9 mouse cellular contexts compared by ENCODE assay signal in the genomic region with DNA sequence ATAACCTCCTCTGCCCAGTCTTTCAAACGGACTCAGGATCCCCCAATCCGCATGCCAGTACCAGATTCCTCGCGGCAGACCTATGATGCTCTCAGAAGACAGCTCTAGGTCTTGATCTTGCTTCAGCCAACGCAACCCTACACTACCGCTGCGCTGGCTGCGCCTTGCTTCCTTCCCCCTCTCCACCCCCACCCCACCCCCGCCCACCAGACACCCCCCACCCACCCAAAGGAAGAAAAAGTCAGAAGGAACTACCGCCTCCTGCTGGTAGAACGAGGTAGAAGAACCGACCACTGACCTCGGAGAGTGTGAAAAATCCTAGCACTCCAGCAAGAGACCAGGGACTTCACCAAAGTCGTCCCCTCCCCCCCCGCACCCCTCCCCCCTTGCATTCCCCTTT. TPM values are rescaled to one million over a fixed set of nuclear protein-coding genes. Genes with fewer than 3 reads are reported as not detected.
A peak's percentile ranks its signal among the peaks of the same experiment; 100 is the strongest.
DNase-seq lines count a peak whose midpoint lies in the region; ATAC-seq and TF ChIP-seq lines count a peak whose summit lies in the region.
"Had no signal": no experiment of that assay in that cellular context is flagged by ENCODE, and none has a peak within 500 bp of the region (broad histone marks: within the 10 kb centered on the region; RNA-seq: fewer than 3 reads in every experiment).

No protein-coding gene starts in this region.

- WGBS in heart, embryonic 13.5 days = 10% methylated on average over 15 of the region's 15 CpGs
- WGBS in limb, embryonic 14.5 days = 5% methylated on average over 15 of the region's 15 CpGs

- H3K9ac ChIP-seq in heart, embryonic 13.5 days = no peak overlapping the region
- H3K9ac ChIP-seq in limb, embryonic 14.5 days (ENCODE audit: low read depth, low read length, severe bottlenecking) = no peak overlapping the region

- H3K27me3 ChIP-seq in heart, embryonic 13.5 days (replicated peaks) = peaks cover 80% of the 10 kb centered on the region
- H3K27me3 ChIP-seq in limb, embryonic 14.5 days (ENCODE audit: control insufficient read depth, insufficient read depth, low read length) = peaks cover 97% of the 10 kb centered on the region

- peak overlapping the region; percentile 44 for H3K4me3 ChIP-seq in heart, embryonic 13.5 days
- H3K4me3 ChIP-seq in limb, embryonic 14.5 days (replicated peaks; ENCODE audit: low read length) = peak overlapping the region; percentile 33

- intact Hi-C loops in heart, postnatal 36 days (cut with DNase I) = loop anchor here (1.0 kb wide), 1 partner anchor 21 kb away; no protein-coding TSS in a partner anchor

- peak overlapping the region; percentile 65 for H3K4me2 ChIP-seq in heart, embryonic 13.5 days
- no peak overlapping the region; the same call in 1 of the 2 replicates for H3K4me2 ChIP-seq in limb, embryonic 14.5 days (replicated peaks; ENCODE audit: low read depth, low read length, severe bottlenecking)

- no peak for ATAC-seq in heart, embryonic 13.5 days (ENCODE audit: extremely low read depth, insufficient number of reproducible peaks, low FRiP score, low TSS enrichment)
- ATAC-seq in limb, embryonic 14.5 days (ENCODE audit: low FRiP score, low read depth) = no peak
- no peak for ATAC-seq in granulocyte monocyte progenitor cell, adult 5-6 weeks (replicated peaks; ENCODE audit: poor library complexity, severe bottlenecking)

- H3K27ac ChIP-seq in heart, embryonic 13.5 days (replicated peaks) = no peak overlapping the region
- no peak overlapping the region for H3K27ac ChIP-seq in limb, embryonic 14.5 days (replicated peaks; ENCODE audit: low read depth, low read length)

- H3K36me3 ChIP-seq in heart, embryonic 13.5 days = no peaks in the 10 kb centered on the region
- H3K36me3 ChIP-seq in limb, embryonic 14.5 days (ENCODE audit: control insufficient read depth, insufficient read depth, low read length) = no peaks in the 10 kb centered on the region

- H3K4me1 ChIP-seq in heart, embryonic 13.5 days = peaks cover 67% of the 10 kb centered on the region
- peaks cover 19% of the 10 kb centered on the region for H3K4me1 ChIP-seq in limb, embryonic 14.5 days (ENCODE audit: control insufficient read depth, insufficient read depth, low read length)

- no peak for TF ChIP-seq POLR2A in limb, embryonic 14.5 days (IDR thresholded peaks at IDR 0.05; ENCODE audit: borderline replicate concordance, extremely low read depth, insufficient read depth, insufficient read length)

- no peak for DNase-seq in heart, postnatal 36 days
- peak; percentile 39 for DNase-seq in CD4-positive helper T cell, adult 2 months (ENCODE audit: low read depth, low spot score)
- DNase-seq in embryo, embryonic 11 days = peak; percentile 50
- no peak for DNase-seq in limb, embryonic 14.5 days (ENCODE audit: low spot score)
- DNase-seq in ovary, postnatal 14 days (ENCODE audit: low spot score) = no peak
- DNase-seq in cerebellum, adult 9-10 months = no peak
- DNase-seq: kidney, adult 9 months had no signal

- no peaks in the 10 kb centered on the region for H3K9me3 ChIP-seq in heart, embryonic 13.5 days
- no peaks in the 10 kb centered on the region for H3K9me3 ChIP-seq in limb, embryonic 14.5 days (ENCODE audit: control insufficient read depth, low read length)

RNA-seq across cellular contexts. Expression of a gene that starts 5.4 kb away (rescaled TPM):
- polyA plus RNA-seq in heart, embryonic 13.5 days (2015; fragmentation: Nextera tagmentation; extraction: Ambion mirVana) = 36.6 and 41.4 TPM in 2 replicates
- 10 to 100 TPM; 15.3 to 23.5 TPM for total RNA-seq in heart, postnatal 36 days (2021)
- 5.1 and 10.0 TPM in 2 replicates for polyA plus RNA-seq in limb, embryonic 14.5 days (2012; rRNA removed)
- polyA plus RNA-seq in limb, embryonic 14.5 days (2014; fragmentation: Nextera tagmentation; extraction: Ambion mirVana) = 12.4 and 14.0 TPM in 2 replicates
- 2.7 and 24.3 TPM in 2 replicates for total RNA-seq in granulocyte monocyte progenitor cell, adult 5-6 weeks (2014; fragmentation: Nextera tagmentation)
- 7.7 and 13.4 TPM in 2 replicates for total RNA-seq in granulocyte monocyte progenitor cell, adult 5-6 weeks (2017)

RNA-seq across cellular contexts. Expression of a gene that starts 7.3 kb away (rescaled TPM):
- polyA plus RNA-seq in heart, embryonic 13.5 days (2015; fragmentation: Nextera tagmentation; extraction: Ambion mirVana) = 1.8 and 2.2 TPM in 2 replicates
- total RNA-seq in heart, postnatal 36 days (2021) = 100 to 1,000 TPM; 174 to 180 TPM
- polyA plus RNA-seq in limb, embryonic 14.5 days (2012; rRNA removed) = 35.5 and 59.3 TPM in 2 replicates
- polyA plus RNA-seq in limb, embryonic 14.5 days (2014; fragmentation: Nextera tagmentation; extraction: Ambion mirVana) = 2.4 and 2.5 TPM in 2 replicates
- 1.5 TPM in 1 of 2 replicates, not detected in the other for total RNA-seq in granulocyte monocyte progenitor cell, adult 5-6 weeks (2014; fragmentation: Nextera tagmentation)
- 0.41 TPM in 1 of 2 replicates, not detected in the other for total RNA-seq in granulocyte monocyte progenitor cell, adult 5-6 weeks (2017)

RNA-seq across cellular contexts. Expression of a gene that starts 10.6 kb away (rescaled TPM):
- 17.0 and 17.3 TPM in 2 replicates for polyA plus RNA-seq in heart, embryonic 13.5 days (2015; fragmentation: Nextera tagmentation; extraction: Ambion mirVana)
- total RNA-seq in heart, postnatal 36 days (2021) = 10 to 100 TPM in 1 of 2 experiments, 1 to 10 TPM in 1; 9.3 to 13.7 TPM
- polyA plus RNA-seq in limb, embryonic 14.5 days (2012; rRNA removed) = 7.8 and 11.9 TPM in 2 replicates
- polyA plus RNA-seq in limb, embryonic 14.5 days (2014; fragmentation: Nextera tagmentation; extraction: Ambion mirVana) = 2.5 and 5.5 TPM in 2 replicates
- 5.1 and 7.0 TPM in 2 replicates for total RNA-seq in granulocyte monocyte progenitor cell, adult 5-6 weeks (2014; fragmentation: Nextera tagmentation)
- total RNA-seq in granulocyte monocyte progenitor cell, adult 5-6 weeks (2017) = 1.9 and 2.4 TPM in 2 replicates

Comparison
In these comparisons a context has a peak if more than half of its experiments do, and no peak if none do; other contexts are left out.
1. DNase-seq: peak in CD4-positive helper T cell, adult 2 months (single experiment) and embryo, embryonic 11 days (single experiment); none in heart, postnatal 36 days (0 of 2), limb, embryonic 14.5 days (single experiment), ovary, postnatal 14 days (single experiment) and cerebellum, adult 9-10 months (single experiment).
2. RNA of a gene that starts 7.3 kb away (total RNA-seq): 174 to 180 TPM in heart, postnatal 36 days; 0.41 to 1.5 TPM in granulocyte monocyte progenitor cell, adult 5-6 weeks; every median in the first group is over 10 times any median in the second.